Mouse (Mus musculus): Measurements from ENCODE around the gene Pih1h3b. TPM values are rescaled to one million over a fixed set of nuclear protein-coding genes. Genes with fewer than 3 reads are reported as not detected.

Pih1h3b gene
- not detected in 2 replicates for polyA plus RNA-seq (2012; rRNA removed)

GRCm38 (mm10) chrX:140062135-140062975 lies at the start of gene Pih1h3b, which contains the start of gene Nup62cl:
TSS of gene Pih1h3b (plus strand) at chrX:140062879.
TSS of gene Nup62cl (minus strand) at chrX:140062712.

Other genes with a start within 250 kb of the Pih1h3b start
- 9.1 and 10.8 TPM in 2 replicates for gene Morc4, start 191.2 kb upstream of the Pih1h3b start, polyA plus RNA-seq (2012; rRNA removed)
- gene Rbm41, start 64.3 kb upstream of the Pih1h3b start, polyA plus RNA-seq (2012; rRNA removed), result 1.4 and 1.5 TPM in 2 replicates
- gene Nup62cl, start 167 bp upstream of the Pih1h3b start, polyA plus RNA-seq (2012; rRNA removed), result 2.1 and 2.8 TPM in 2 replicates